Mouse (Mus musculus) hindbrain, embryonic 15.5 days (tissue): ENCODE measurements around the gene Gpr3. TPM values are rescaled to one million over a fixed set of nuclear protein-coding genes. Genes with fewer than 3 reads are reported as not detected.

Experiments used
- ATAC-seq: fragments of 200-750 bp; cut with Nextera tagmentation; 2 replicates; pipeline ENCODE4 v1.8.0; 2017; ENCODE audit warnings: low read depth, moderate number of reproducible peaks, moderate TSS enrichment; ENCODE audit not compliant: low FRiP score
- H3K27ac ChIP-seq: fragments of 300-500 bp; sonication (generic); replicated peaks from 2 replicates; pipeline ENCODE4 v1.5.1; 2015; ENCODE audit warnings: mild to moderate bottlenecking, inconsistent platforms
- H3K27me3 ChIP-seq: fragments of 300-500 bp; sonication (generic); 2 replicates; pipeline ENCODE4 v1.6.1; 2015; ENCODE audit warnings: control low read depth, inconsistent platforms
- H3K36me3 ChIP-seq: fragments of 300-500 bp; sonication (generic); 2 replicates; pipeline ENCODE4 v1.6.1; 2015; ENCODE audit warnings: control low read depth, inconsistent platforms
- H3K4me1 ChIP-seq: fragments of 300-500 bp; sonication (generic); replicated peaks from 2 replicates; pipeline ENCODE4 v1.6.1; 2015; ENCODE audit warnings: control low read depth, inconsistent platforms
- H3K4me2 ChIP-seq: fragments of 300-500 bp; sonication (generic); 2 replicates; pipeline ENCODE4 v1.6.1; 2015; ENCODE audit warnings: moderate library complexity, mild to moderate bottlenecking, inconsistent platforms
- H3K4me3 ChIP-seq: fragments of 300-500 bp; sonication (generic); 2 replicates; pipeline ENCODE4 v1.5.1; 2015; ENCODE audit warnings: mild to moderate bottlenecking, inconsistent platforms
- H3K9ac ChIP-seq: fragments of 300-500 bp; sonication (generic); 2 replicates; pipeline ENCODE4 v1.6.1; 2015; ENCODE audit warnings: inconsistent platforms
- H3K9me3 ChIP-seq: fragments of 300-500 bp; sonication (generic); 2 replicates; pipeline ENCODE4 v1.6.1; 2016; ENCODE audit warnings: control low read depth, inconsistent platforms
- WGBS: fragments of 180-500 bp; shearing (Covaris S2); methylation state at CpG from one replicate; pipeline ENCODE4 v1.1.7; 2015; 5-methylcytosine and 5-hydroxymethylcytosine counted together
- polyA plus RNA-seq: library from polyadenylated mRNA; unstranded; fragments of >200 nt; fragmentation: Nextera tagmentation; extraction: Ambion mirVana; gene quantifications from 2 replicates; pipeline ENCODE4 v1.2.1, GENCODE M21; 2015

Gene Gpr3
- polyA plus RNA-seq, 1 experiment from 2014 or later: 1.6 TPM

GRCm38 (mm10) chr4:133209366-133209765, 3.0 kb downstream of the Gpr3 start:
- Histone ChIP-seq H3K27me3 (peaks cover 10% of the 10 kb centered on the region), H3K4me3 (no peak overlapping the region), H3K4me1 (peaks cover 31% of the 10 kb centered on the region), H3K9me3 (no peaks in the 10 kb centered on the region), H3K4me2 (no peak overlapping the region), H3K36me3 (no peaks in the 10 kb centered on the region), H3K27ac (no peak overlapping the region), H3K9ac (no peak overlapping the region)
- 4% methylated on average over 11 of the region's 11 CpGs for WGBS
- ATAC-seq: no peak

- Histone ChIP-seq H3K27me3 (no peaks in the 10 kb centered on the region), H3K9ac (no peak overlapping the region)
Observed at GRCm38 (mm10) chr4:133204379-133204778, 8.0 kb downstream of the Gpr3 start.

GRCm38 (mm10) chr4:133203591-133203990, 8.7 kb downstream of the Gpr3 start:
- Histone ChIP-seq H3K9me3 (no peaks in the 10 kb centered on the region), H3K27me3 (no peaks in the 10 kb centered on the region), H3K36me3 (no peaks in the 10 kb centered on the region), H3K27ac (0 out of 2 replicates have a peak overlapping the region, but pooled peaks have one; percentile 3), H3K4me1 (peaks cover 45% of the 10 kb centered on the region), H3K9ac (no peak overlapping the region), H3K4me2 (no peak overlapping the region), H3K4me3 (no peak overlapping the region)
- WGBS: 67% methylated on average over 3 of the region's 3 CpGs
- no peak for ATAC-seq

More at GRCm38 (mm10) chr4:133204379-133204778, 8.0 kb downstream of the Gpr3 start:
- H3K4me2 ChIP-seq: no peak overlapping the region
- no peaks in the 10 kb centered on the region for H3K36me3 ChIP-seq
- H3K27ac ChIP-seq: peak overlapping the region; percentile 16; the same call in 1 of the 2 replicates
- no peaks in the 10 kb centered on the region for H3K9me3 ChIP-seq
- no peak overlapping the region for H3K4me3 ChIP-seq
- peaks cover 38% of the 10 kb centered on the region for H3K4me1 ChIP-seq
- no peak for ATAC-seq
- 23% methylated on average over 7 of the region's 7 CpGs for WGBS

- Histone ChIP-seq H3K4me1 (peaks cover 58% of the 10 kb centered on the region), H3K4me3 (no peak overlapping the region)
Observed at GRCm38 (mm10) chr4:133202254-133202653, 10.1 kb downstream of the Gpr3 start.

GRCm38 (mm10) chr4:133201006-133201771, 11.1 kb downstream of the Gpr3 start:
- Histone ChIP-seq H3K36me3 (no peaks in the 10 kb centered on the region), H3K9ac (no peak overlapping the region), H3K4me2 (no peak overlapping the region), H3K27me3 (no peaks in the 10 kb centered on the region), H3K4me3 (no peak overlapping the region), H3K27ac (peak overlapping the region; percentile 71), H3K9me3 (no peaks in the 10 kb centered on the region), H3K4me1 (peaks cover 69% of the 10 kb centered on the region)
- 62% methylated on average over 8 of the region's 8 CpGs for WGBS
- 0 out of 2 replicates have a peak, but pooled peaks have one; percentile 24 for ATAC-seq

More at GRCm38 (mm10) chr4:133202254-133202653, 10.1 kb downstream of the Gpr3 start:
- 93% methylated on average over 3 of the region's 3 CpGs for WGBS
- Histone ChIP-seq H3K27ac (no peak overlapping the region), H3K36me3 (no peaks in the 10 kb centered on the region), H3K9me3 (no peaks in the 10 kb centered on the region), H3K4me2 (no peak overlapping the region), H3K9ac (no peak overlapping the region), H3K27me3 (no peaks in the 10 kb centered on the region)
- no peak for ATAC-seq

GRCm38 (mm10) chr4:133200343-133200742, 12.0 kb downstream of the Gpr3 start:
- Histone ChIP-seq H3K4me1 (peaks cover 71% of the 10 kb centered on the region), H3K27ac (peak overlapping the region; percentile 71), H3K4me3 (no peak overlapping the region), H3K4me2 (0 out of 2 replicates have a peak overlapping the region, but pooled peaks have one; percentile 1), H3K9me3 (no peaks in the 10 kb centered on the region), H3K36me3 (no peaks in the 10 kb centered on the region), H3K27me3 (no peaks in the 10 kb centered on the region), H3K9ac (no peak overlapping the region)
- no peak for ATAC-seq
- WGBS: 34% methylated on average over 21 of the region's 21 CpGs

GRCm38 (mm10) chr4:133199743-133200142, 12.6 kb downstream of the Gpr3 start:
- peaks cover 70% of the 10 kb centered on the region for H3K4me1 ChIP-seq
- H3K27ac ChIP-seq: no peak overlapping the region
- H3K4me3 ChIP-seq: no peak overlapping the region
- no peaks in the 10 kb centered on the region for H3K36me3 ChIP-seq
- no peaks in the 10 kb centered on the region for H3K27me3 ChIP-seq
- H3K9ac ChIP-seq: no peak overlapping the region
- no peak for ATAC-seq
- H3K9me3 ChIP-seq: no peaks in the 10 kb centered on the region
- 66% methylated on average over 6 of the region's 6 CpGs for WGBS
- no peak overlapping the region for H3K4me2 ChIP-seq

GRCm38 (mm10) chr4:133198337-133199180, 13.8 kb downstream of the Gpr3 start:
- no peak overlapping the region for H3K4me2 ChIP-seq
- 14% methylated on average over 19 of the region's 19 CpGs for WGBS
- ATAC-seq: peak; percentile 12; the same call in 1 of the 2 replicates
- peak overlapping the region; percentile 11; the same call in 1 of the 2 replicates for H3K9ac ChIP-seq
- H3K4me1 ChIP-seq: peaks cover 61% of the 10 kb centered on the region
- peak overlapping the region; percentile 86 for H3K27ac ChIP-seq
- peaks cover 2% of the 10 kb centered on the region; the same call in 1 of the 2 replicates for H3K36me3 ChIP-seq
- no peak overlapping the region for H3K4me3 ChIP-seq
- no peaks in the 10 kb centered on the region for H3K9me3 ChIP-seq
- no peaks in the 10 kb centered on the region for H3K27me3 ChIP-seq

GRCm38 (mm10) chr4:133197801-133198286, 14.5 kb downstream of the Gpr3 start:
- ATAC-seq: peak; percentile 39; the same call in 1 of the 2 replicates
- peaks cover 59% of the 10 kb centered on the region for H3K4me1 ChIP-seq

GRCm38 (mm10) chr4:133197355-133197754, 15.0 kb downstream of the Gpr3 start:
- no peak overlapping the region for H3K4me2 ChIP-seq
- 0 out of 2 replicates have a peak overlapping the region, but pooled peaks have one; percentile 11 for H3K9ac ChIP-seq
- H3K36me3 ChIP-seq: peaks cover 13% of the 10 kb centered on the region; the same call in 1 of the 2 replicates
- H3K4me3 ChIP-seq: no peak overlapping the region
- WGBS: 9% methylated on average over 5 of the region's 5 CpGs
- H3K27ac ChIP-seq: peak overlapping the region; percentile 86
- 0 out of 2 replicates have a peak, but pooled peaks have one; percentile 9 for ATAC-seq
- H3K9me3 ChIP-seq: no peaks in the 10 kb centered on the region
- peaks cover 59% of the 10 kb centered on the region for H3K4me1 ChIP-seq
- no peaks in the 10 kb centered on the region for H3K27me3 ChIP-seq

More at GRCm38 (mm10) chr4:133197801-133198286, 14.5 kb downstream of the Gpr3 start:
- H3K9ac ChIP-seq: 0 out of 2 replicates have a peak overlapping the region, but pooled peaks have one; percentile 11
- no peaks in the 10 kb centered on the region for H3K9me3 ChIP-seq
- H3K4me2 ChIP-seq: no peak overlapping the region
- WGBS: 17% methylated on average over 13 of the region's 13 CpGs
- H3K4me3 ChIP-seq: no peak overlapping the region
- no peaks in the 10 kb centered on the region for H3K27me3 ChIP-seq
- H3K36me3 ChIP-seq: peaks cover 9% of the 10 kb centered on the region; the same call in 1 of the 2 replicates
- H3K27ac ChIP-seq: peak overlapping the region; percentile 86

- Histone ChIP-seq H3K36me3 (peaks cover 16% of the 10 kb centered on the region), H3K4me2 (no peak overlapping the region), H3K27ac (peak overlapping the region; percentile 86), H3K4me3 (no peak overlapping the region), H3K4me1 (peaks cover 58% of the 10 kb centered on the region), H3K27me3 (no peaks in the 10 kb centered on the region), H3K9me3 (no peaks in the 10 kb centered on the region), H3K9ac (no peak overlapping the region)
- ATAC-seq: 0 out of 2 replicates have a peak, but pooled peaks have one; percentile 27
- 19% methylated on average over 7 of the region's 7 CpGs for WGBS
Observed at GRCm38 (mm10) chr4:133196852-133197251, 15.5 kb downstream of the Gpr3 start.
